Mouse (Mus musculus): ENCODE measurements around the gene Car15. TPM values are rescaled to one million over a fixed set of nuclear protein-coding genes. Genes with fewer than 3 reads are reported as not detected.

The Car15 gene
- polyA plus RNA-seq, 1 experiment from 2014 or later: 1.9 TPM

DNA sequence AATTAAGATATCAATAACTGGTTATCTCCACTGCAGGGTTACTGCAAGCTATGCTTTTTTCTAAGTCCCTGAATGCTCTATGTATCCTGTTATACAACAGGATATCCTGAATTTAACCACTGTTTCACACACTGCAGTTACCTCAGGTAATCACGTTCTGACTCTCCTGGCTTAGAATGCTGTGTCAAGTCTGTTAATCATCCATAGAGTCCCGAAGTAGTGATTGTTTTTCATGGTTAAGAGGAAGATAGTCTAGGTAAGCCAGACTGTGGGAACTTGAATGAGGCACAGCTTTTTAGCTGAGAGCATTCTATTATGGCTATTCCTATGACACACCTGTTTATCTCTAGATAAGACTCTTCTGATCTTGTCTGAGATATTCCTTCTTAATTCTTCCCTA, 27.1 kb upstream of the Car15 start:
- no peaks in the 10 kb centered on the region for H3K9me3 ChIP-seq (ENCODE audit: control insufficient read depth, low read length)
- no peak overlapping the region for H3K4me3 ChIP-seq (ENCODE audit: low read depth, low read length)
- no peaks in the 10 kb centered on the region for H3K4me1 ChIP-seq (replicated peaks; ENCODE audit: control insufficient read depth, insufficient read depth, low read length)
- H3K9ac ChIP-seq (ENCODE audit: low read depth, low read length): no peak overlapping the region
- no peaks in the 10 kb centered on the region for H3K27me3 ChIP-seq (replicated peaks; ENCODE audit: control insufficient read depth, insufficient read depth, low read length)
- H3K27ac ChIP-seq (ENCODE audit: low read depth, low read length): no peak overlapping the region
- H3K36me3 ChIP-seq (ENCODE audit: control insufficient read depth, insufficient read depth, low read length): peaks cover 5% of the 10 kb centered on the region; the same call in 1 of the 2 replicates
- DNase-seq (ENCODE audit: low spot score) (no peak), ATAC-seq (replicated peaks; ENCODE audit: low FRiP score) (no peak)
- 72% methylated on average over 2 of the region's 2 CpGs for WGBS
- H3K4me2 ChIP-seq: no peak overlapping the region

- H3K9me3 ChIP-seq (ENCODE audit: control insufficient read depth, low read length): no peaks in the 10 kb centered on the region
- no peak overlapping the region for H3K4me2 ChIP-seq
- H3K27me3 ChIP-seq (replicated peaks; ENCODE audit: control insufficient read depth, insufficient read depth, low read length): no peaks in the 10 kb centered on the region
- DNase-seq (ENCODE audit: low spot score) (no peak), ATAC-seq (replicated peaks; ENCODE audit: low FRiP score) (no peak)
- no peak overlapping the region for H3K4me3 ChIP-seq (ENCODE audit: low read depth, low read length)
- peaks cover 39% of the 10 kb centered on the region for H3K36me3 ChIP-seq (ENCODE audit: control insufficient read depth, insufficient read depth, low read length)
- H3K9ac ChIP-seq (ENCODE audit: low read depth, low read length): no peak overlapping the region
- no peaks in the 10 kb centered on the region for H3K4me1 ChIP-seq (replicated peaks; ENCODE audit: control insufficient read depth, insufficient read depth, low read length)
- H3K27ac ChIP-seq (ENCODE audit: low read depth, low read length): no peak overlapping the region
These were observed 20.4 kb upstream of the Car15 start for GRCm38 (mm10) chr16:17858592-17858991.

- H3K9me3 ChIP-seq (ENCODE audit: control insufficient read depth, low read length): no peaks in the 10 kb centered on the region
- H3K27me3 ChIP-seq (replicated peaks; ENCODE audit: control insufficient read depth, insufficient read depth, low read length): no peaks in the 10 kb centered on the region
- no peak overlapping the region for H3K4me2 ChIP-seq
- DNase-seq (ENCODE audit: low spot score) (no peak), ATAC-seq (replicated peaks; ENCODE audit: low FRiP score) (no peak)
- H3K36me3 ChIP-seq (ENCODE audit: control insufficient read depth, insufficient read depth, low read length): peaks cover 41% of the 10 kb centered on the region
- no peak overlapping the region for H3K9ac ChIP-seq (ENCODE audit: low read depth, low read length)
- WGBS: 89% methylated on average over 7 of the region's 7 CpGs
- H3K4me3 ChIP-seq (ENCODE audit: low read depth, low read length): no peak overlapping the region
- H3K27ac ChIP-seq (ENCODE audit: low read depth, low read length): no peak overlapping the region
- no peaks in the 10 kb centered on the region for H3K4me1 ChIP-seq (replicated peaks; ENCODE audit: control insufficient read depth, insufficient read depth, low read length)
These were observed 19.0 kb upstream of the Car15 start for GRCm38 (mm10) chr16:17857157-17857556.

GRCm38 (mm10) chr16:17853263-17853662, 15.1 kb upstream of the Car15 start:
- no peak overlapping the region for H3K27ac ChIP-seq (ENCODE audit: low read depth, low read length)
- WGBS: 87% methylated on average over 2 of the region's 2 CpGs
- DNase-seq (ENCODE audit: low spot score) (no peak), ATAC-seq (replicated peaks; ENCODE audit: low FRiP score) (no peak)
- no peaks in the 10 kb centered on the region for H3K9me3 ChIP-seq (ENCODE audit: control insufficient read depth, low read length)
- H3K4me3 ChIP-seq (ENCODE audit: low read depth, low read length): no peak overlapping the region
- H3K9ac ChIP-seq (ENCODE audit: low read depth, low read length): no peak overlapping the region
- no peak overlapping the region for H3K4me2 ChIP-seq
- H3K36me3 ChIP-seq (ENCODE audit: control insufficient read depth, insufficient read depth, low read length): peaks cover 50% of the 10 kb centered on the region
- H3K27me3 ChIP-seq (replicated peaks; ENCODE audit: control insufficient read depth, insufficient read depth, low read length): no peaks in the 10 kb centered on the region
- no peaks in the 10 kb centered on the region for H3K4me1 ChIP-seq (replicated peaks; ENCODE audit: control insufficient read depth, insufficient read depth, low read length)

GRCm38 (mm10) chr16:17851860-17852259, 13.7 kb upstream of the Car15 start:
- 97% methylated on average over 1 of the region's 1 CpGs for WGBS
- ATAC-seq (replicated peaks; ENCODE audit: low FRiP score) (no peak), DNase-seq (ENCODE audit: low spot score) (no peak)
- Histone ChIP-seq H3K4me2 (no peak overlapping the region), H3K27me3 (replicated peaks; ENCODE audit: control insufficient read depth, insufficient read depth, low read length) (no peaks in the 10 kb centered on the region), H3K4me1 (replicated peaks; ENCODE audit: control insufficient read depth, insufficient read depth, low read length) (no peaks in the 10 kb centered on the region), H3K4me3 (ENCODE audit: low read depth, low read length) (no peak overlapping the region), H3K9ac (ENCODE audit: low read depth, low read length) (no peak overlapping the region), H3K27ac (ENCODE audit: low read depth, low read length) (no peak overlapping the region), H3K36me3 (ENCODE audit: control insufficient read depth, insufficient read depth, low read length) (peaks cover 42% of the 10 kb centered on the region), H3K9me3 (ENCODE audit: control insufficient read depth, low read length) (no peaks in the 10 kb centered on the region)

DNA sequence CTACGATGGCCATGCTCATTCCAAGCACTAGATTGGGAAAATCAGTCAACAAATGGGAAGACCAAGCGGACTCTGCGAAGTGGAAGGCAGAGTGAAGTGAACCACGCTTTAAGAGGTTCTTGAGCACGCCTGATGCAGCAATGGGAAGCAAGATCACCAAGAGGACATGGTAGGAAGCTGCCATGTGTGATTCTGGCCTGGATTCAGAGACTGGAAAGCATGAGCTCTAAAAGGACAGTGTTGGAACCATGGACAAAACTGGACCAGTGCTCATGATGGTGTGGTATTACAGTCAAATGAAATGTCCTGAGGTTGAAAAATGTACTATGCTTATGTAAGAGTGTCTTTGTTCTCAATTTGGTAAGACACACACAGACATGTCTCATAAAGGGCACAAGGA, 13.2 kb upstream of the Car15 start:
- no peaks in the 10 kb centered on the region for H3K27me3 ChIP-seq (replicated peaks; ENCODE audit: control insufficient read depth, insufficient read depth, low read length)
- ATAC-seq (replicated peaks; ENCODE audit: low FRiP score) (no peak), DNase-seq (ENCODE audit: low spot score) (no peak)
- peaks cover 39% of the 10 kb centered on the region for H3K36me3 ChIP-seq (ENCODE audit: control insufficient read depth, insufficient read depth, low read length)
- no peak overlapping the region for H3K9ac ChIP-seq (ENCODE audit: low read depth, low read length)
- H3K4me3 ChIP-seq (ENCODE audit: low read depth, low read length): no peak overlapping the region
- H3K9me3 ChIP-seq (ENCODE audit: control insufficient read depth, low read length): no peaks in the 10 kb centered on the region
- WGBS: 96% methylated on average over 5 of the region's 5 CpGs
- H3K4me1 ChIP-seq (replicated peaks; ENCODE audit: control insufficient read depth, insufficient read depth, low read length): no peaks in the 10 kb centered on the region
- H3K4me2 ChIP-seq: no peak overlapping the region
- H3K27ac ChIP-seq (ENCODE audit: low read depth, low read length): no peak overlapping the region

GRCm38 (mm10) chr16:17849486-17849885, 11.3 kb upstream of the Car15 start:
- Histone ChIP-seq H3K36me3 (ENCODE audit: control insufficient read depth, insufficient read depth, low read length) (peaks cover 43% of the 10 kb centered on the region), H3K4me1 (replicated peaks; ENCODE audit: control insufficient read depth, insufficient read depth, low read length) (no peaks in the 10 kb centered on the region), H3K27ac (ENCODE audit: low read depth, low read length) (no peak overlapping the region), H3K27me3 (replicated peaks; ENCODE audit: control insufficient read depth, insufficient read depth, low read length) (no peaks in the 10 kb centered on the region), H3K4me3 (ENCODE audit: low read depth, low read length) (no peak overlapping the region), H3K4me2 (no peak overlapping the region), H3K9ac (ENCODE audit: low read depth, low read length) (no peak overlapping the region), H3K9me3 (ENCODE audit: control insufficient read depth, low read length) (no peaks in the 10 kb centered on the region)
- ATAC-seq (replicated peaks; ENCODE audit: low FRiP score) (no peak), DNase-seq (ENCODE audit: low spot score) (no peak)
- WGBS: 80% methylated on average over 6 of the region's 6 CpGs

DNA sequence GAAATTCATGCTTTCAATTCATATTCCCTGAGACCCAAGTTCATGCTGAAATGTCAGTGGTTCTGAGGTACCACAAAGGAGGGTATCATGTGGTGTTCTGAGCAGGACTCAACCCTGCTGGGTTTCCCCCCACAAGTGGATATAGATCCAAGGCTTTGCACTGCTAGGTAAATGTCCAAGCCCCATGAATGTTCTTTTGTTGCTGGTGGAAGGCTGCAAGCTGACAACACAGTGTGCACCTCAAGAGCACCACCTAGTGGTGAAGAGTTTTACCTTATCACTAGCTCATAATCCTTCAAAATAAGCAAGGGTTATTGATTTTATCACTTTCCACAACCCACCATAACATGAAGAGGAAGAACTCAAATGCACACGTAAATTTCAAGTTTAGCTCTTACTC, 10.8 kb upstream of the Car15 start:
- no peak for ATAC-seq (replicated peaks; ENCODE audit: low FRiP score)
- peaks cover 42% of the 10 kb centered on the region for H3K36me3 ChIP-seq (ENCODE audit: control insufficient read depth, insufficient read depth, low read length)
- no peak overlapping the region for H3K9ac ChIP-seq (ENCODE audit: low read depth, low read length)
- H3K27me3 ChIP-seq (replicated peaks; ENCODE audit: control insufficient read depth, insufficient read depth, low read length): no peaks in the 10 kb centered on the region
- no peak overlapping the region for H3K27ac ChIP-seq (ENCODE audit: low read depth, low read length)
- DNase-seq (ENCODE audit: low spot score): no peak
- H3K4me1 ChIP-seq (replicated peaks; ENCODE audit: control insufficient read depth, insufficient read depth, low read length): no peaks in the 10 kb centered on the region
- no peaks in the 10 kb centered on the region for H3K9me3 ChIP-seq (ENCODE audit: control insufficient read depth, low read length)
- 29% methylated on average over 1 of the region's 1 CpGs for WGBS
- H3K4me2 ChIP-seq: no peak overlapping the region
- no peak overlapping the region for H3K4me3 ChIP-seq (ENCODE audit: low read depth, low read length)

GRCm38 (mm10) chr16:17848431-17848830, 10.3 kb upstream of the Car15 start:
- H3K27ac ChIP-seq (ENCODE audit: low read depth, low read length): no peak overlapping the region
- no peak overlapping the region for H3K9ac ChIP-seq (ENCODE audit: low read depth, low read length)
- ATAC-seq (replicated peaks; ENCODE audit: low FRiP score): no peak
- H3K4me3 ChIP-seq (ENCODE audit: low read depth, low read length): no peak overlapping the region
- H3K27me3 ChIP-seq (replicated peaks; ENCODE audit: control insufficient read depth, insufficient read depth, low read length): no peaks in the 10 kb centered on the region
- H3K4me2 ChIP-seq: no peak overlapping the region
- no peaks in the 10 kb centered on the region for H3K4me1 ChIP-seq (replicated peaks; ENCODE audit: control insufficient read depth, insufficient read depth, low read length)
- no peak for DNase-seq (ENCODE audit: low spot score)
- no peaks in the 10 kb centered on the region for H3K9me3 ChIP-seq (ENCODE audit: control insufficient read depth, low read length)
- peaks cover 47% of the 10 kb centered on the region for H3K36me3 ChIP-seq (ENCODE audit: control insufficient read depth, insufficient read depth, low read length)
- 87% methylated on average over 6 of the region's 6 CpGs for WGBS
